Mouse (Mus musculus) gastrocnemius, postnatal 10 days (tissue): ENCODE measurements around the gene Acbd7. TPM values are rescaled to one million over a fixed set of nuclear protein-coding genes. Genes with fewer than 3 reads are reported as not detected.

ENCODE experiments used
- DNase-seq: peaks from one replicate; pipeline ENCODE4 v3.0.0; 2021; ENCODE audit warnings: mixed read lengths
- total RNA-seq, 2 experiments: library from RNA; stranded (reverse); gene quantifications; 2 replicates each; pipeline ENCODE4 v1.2.3; 2021

The Acbd7 gene
- total RNA-seq, 2 experiments from 2014 or later, result 0.49 to 0.93 TPM

DNA sequence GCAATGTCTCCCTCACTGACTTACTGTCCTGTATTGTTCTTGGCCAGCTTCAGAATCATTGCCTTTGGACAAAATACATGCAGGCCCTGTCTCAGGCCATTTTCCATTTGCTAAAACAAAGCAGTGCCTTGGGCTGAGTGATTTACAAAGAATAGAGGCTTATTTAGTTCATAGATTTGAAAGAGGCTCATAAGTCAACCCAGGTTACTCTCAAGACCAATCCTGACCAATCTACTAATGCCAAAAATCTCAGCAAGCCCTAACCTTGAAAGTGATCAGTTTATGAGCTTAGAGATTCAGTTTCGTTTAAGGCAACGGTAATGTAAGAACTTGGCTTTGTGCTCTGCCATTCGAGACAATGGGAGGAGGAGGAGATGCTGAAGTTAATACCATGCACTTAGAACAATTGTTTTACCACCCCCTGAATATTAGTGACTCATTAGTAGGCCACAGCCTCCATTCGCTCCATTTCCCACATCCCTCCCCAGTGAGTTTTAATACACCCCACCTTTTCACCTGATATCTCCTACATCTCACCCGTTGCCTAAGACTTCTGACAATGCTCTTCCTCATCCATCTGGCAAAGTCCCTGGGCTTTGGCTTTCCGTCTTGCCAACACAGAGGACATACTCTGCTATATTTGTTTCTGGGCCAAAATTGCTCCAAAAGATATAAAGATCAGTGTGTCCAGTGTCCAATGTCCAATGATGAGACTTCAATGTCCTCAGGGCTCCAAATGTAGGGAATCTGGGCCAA lies 51.3 kb downstream of the Acbd7 start:
- no peak for DNase-seq

Other genes starting within 250 kb of the Acbd7 start
- gene Fam171a1, start 221.9 kb upstream of the Acbd7 start, total RNA-seq, result 10 to 100 TPM; 11.1 to 14.6 TPM
- 10 to 100 TPM in 1 of 2 experiments, 1 to 10 TPM in 1; 9.9 to 14.3 TPM for gene Nmt2, start 52.0 kb upstream of the Acbd7 start, total RNA-seq
- gene Rpp38, start 3.5 kb upstream of the Acbd7 start, total RNA-seq, result 1 to 10 TPM; 6.2 to 9.1 TPM
- gene Olah, start 61.0 kb downstream of the Acbd7 start, total RNA-seq, result not detected
- under 1 TPM in 1 of 2 experiments, not detected in 1; 0.47 TPM for gene Meig1, start 86.5 kb downstream of the Acbd7 start, total RNA-seq
- gene Dclre1c, start 88.0 kb downstream of the Acbd7 start, total RNA-seq, result 1 to 10 TPM; 2.9 to 4.5 TPM
- 1 to 10 TPM; 1.3 to 1.8 TPM for gene Suv39h2, start 138.9 kb downstream of the Acbd7 start, total RNA-seq
- 1 to 10 TPM; 1.2 to 1.9 TPM for gene Gm45902, start 176.6 kb downstream of the Acbd7 start, total RNA-seq
- 10 to 100 TPM; 20.2 to 23.9 TPM for gene Hspa14, start 176.6 kb downstream of the Acbd7 start, total RNA-seq
- 10 to 100 TPM; 13.3 to 14.0 TPM for gene Cdnf, start 176.9 kb downstream of the Acbd7 start, total RNA-seq
- 10 to 100 TPM; 12.7 to 14.0 TPM for gene Fam107b, start 234.3 kb downstream of the Acbd7 start, total RNA-seq